11 mouse cellular contexts compared by ENCODE assay signal in the genomic region with DNA sequence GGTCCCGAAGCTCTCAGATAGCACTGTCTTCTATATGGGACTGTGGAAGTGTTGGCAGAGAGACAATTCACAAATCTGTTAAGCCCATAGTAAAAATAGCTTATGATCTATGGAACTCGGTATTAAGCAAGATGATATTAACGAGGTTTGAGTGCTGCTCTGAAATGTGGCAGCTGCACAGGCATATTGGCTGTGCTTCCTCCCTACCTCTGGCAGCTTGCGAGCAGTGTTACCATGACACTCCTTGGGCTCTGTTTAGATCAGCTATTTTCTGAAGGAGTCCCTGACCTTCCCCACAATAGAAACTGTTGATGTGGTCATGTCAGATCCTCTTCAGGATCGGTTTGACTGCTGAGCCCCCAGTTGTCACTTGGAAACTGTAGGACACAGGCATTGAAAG.
A peak's percentile ranks its signal among the peaks of the same experiment; 100 is the strongest.
DNase-seq lines count a peak whose midpoint lies in the region; ATAC-seq and TF ChIP-seq lines count a peak whose summit lies in the region.
"Had no signal": no experiment of that assay in that cellular context is flagged by ENCODE, and none has a peak within 500 bp of the region (broad histone marks: within the 10 kb centered on the region; RNA-seq: fewer than 3 reads in every experiment).

No protein-coding gene starts in this region.

- H3K27ac ChIP-seq in forebrain, embryonic 14.5 days (ENCODE audit: low read depth, low read length): no peak overlapping the region
- no peak overlapping the region for H3K27ac ChIP-seq in forebrain, embryonic 11.5 days (ENCODE audit: low read depth, low read length)
- peak overlapping the region; percentile 39; the same call in 1 of the 2 replicates for H3K27ac ChIP-seq in lung, embryonic 14.5 days (ENCODE audit: low read depth)
- peak overlapping the region; percentile 39 to 78 for H3K27ac ChIP-seq in heart, embryonic 14.5 days (replicated peaks in 1 of 2; ENCODE audit: control insufficient read depth in 1 of 2, insufficient read depth in 1 of 2, low read depth in 2 of 2, low read length in 2 of 2)
- H3K27ac ChIP-seq: stomach, embryonic 15.5 days had no signal

- no peaks in the 10 kb centered on the region for H3K36me3 ChIP-seq in forebrain, embryonic 14.5 days (ENCODE audit: control insufficient read depth, insufficient read depth, low read length)
- no peaks in the 10 kb centered on the region for H3K36me3 ChIP-seq in forebrain, embryonic 11.5 days (ENCODE audit: control insufficient read depth, insufficient read depth, low read length)
- no peaks in the 10 kb centered on the region for H3K36me3 ChIP-seq in lung, embryonic 14.5 days (ENCODE audit: insufficient read depth)
- H3K36me3 ChIP-seq in heart, embryonic 14.5 days (ENCODE audit: control insufficient read depth, insufficient read depth, low read length): no peaks in the 10 kb centered on the region
- H3K36me3 ChIP-seq: stomach, embryonic 15.5 days had no signal

- H3K4me1 ChIP-seq in forebrain, embryonic 14.5 days (ENCODE audit: control insufficient read depth, insufficient read depth, low read length): no peaks in the 10 kb centered on the region
- H3K4me1 ChIP-seq in forebrain, embryonic 11.5 days (replicated peaks; ENCODE audit: control insufficient read depth, insufficient read depth, low read length): 0 out of 2 replicates have a peak, but pooled peaks cover 2% of the 10 kb centered on the region
- H3K4me1 ChIP-seq in lung, embryonic 14.5 days (ENCODE audit: insufficient read depth): peaks cover 17% of the 10 kb centered on the region
- H3K4me1 ChIP-seq in heart, embryonic 14.5 days (ENCODE audit: control insufficient read depth in 2 of 2, insufficient read depth in 2 of 2, low read length in 2 of 2): peaks cover 20 to 36% of the 10 kb centered on the region in 2 experiments

- no peaks in the 10 kb centered on the region for H3K9me3 ChIP-seq in forebrain, embryonic 14.5 days (replicated peaks; ENCODE audit: control insufficient read depth, low read length)
- no peaks in the 10 kb centered on the region for H3K9me3 ChIP-seq in forebrain, embryonic 11.5 days (ENCODE audit: control insufficient read depth, low read length)
- no peaks in the 10 kb centered on the region for H3K9me3 ChIP-seq in lung, embryonic 14.5 days (ENCODE audit: low read depth, low read length)
- no peaks in the 10 kb centered on the region for H3K9me3 ChIP-seq in heart, embryonic 14.5 days (ENCODE audit: control insufficient read depth, low read length)
- H3K9me3 ChIP-seq: stomach, embryonic 15.5 days had no signal

- peak; percentile 40 for DNase-seq in forebrain, embryonic 14.5 days (ENCODE audit: low spot score)
- DNase-seq in forebrain, embryonic 11.5 days (ENCODE audit: low spot score): no peak
- DNase-seq in lung, embryonic 14.5 days: peak; percentile 86
- DNase-seq in lung, postnatal 14 days: no peak
- DNase-seq in lung, postnatal 36 days: peak; percentile 45
- no peak for DNase-seq in thymus, postnatal 14 days
- DNase-seq in frontal cortex, postnatal 14 days (ENCODE audit: low spot score in 2 of 2): no peak
- DNase-seq: kidney, postnatal 25 days had no signal

- no peak for TF ChIP-seq CTCF in lung, embryonic 14.5 days (IDR thresholded peaks at IDR 0.05; ENCODE audit: low read depth)

- no peaks in the 10 kb centered on the region for H3K27me3 ChIP-seq in forebrain, embryonic 14.5 days (replicated peaks; ENCODE audit: control insufficient read depth, insufficient read depth, low read length)
- no peaks in the 10 kb centered on the region for H3K27me3 ChIP-seq in forebrain, embryonic 11.5 days (ENCODE audit: control insufficient read depth, insufficient read depth, low read length)
- H3K27me3 ChIP-seq in lung, embryonic 14.5 days (ENCODE audit: insufficient read depth, low read length): no peaks in the 10 kb centered on the region
- H3K27me3 ChIP-seq in heart, embryonic 14.5 days (ENCODE audit: control insufficient read depth, insufficient read depth, low read length): no peaks in the 10 kb centered on the region
- H3K27me3 ChIP-seq: Patski; stomach, embryonic 15.5 days had no signal

- H3K9ac ChIP-seq in forebrain, embryonic 14.5 days (ENCODE audit: low read length): no peak overlapping the region
- H3K9ac ChIP-seq in forebrain, embryonic 11.5 days (ENCODE audit: low read length): no peak overlapping the region
- H3K9ac ChIP-seq in lung, embryonic 14.5 days: no peak overlapping the region
- H3K9ac ChIP-seq in heart, embryonic 14.5 days (ENCODE audit: low read length): peak overlapping the region; percentile 32; the same call in 1 of the 2 replicates
- H3K9ac ChIP-seq: stomach, embryonic 15.5 days had no signal

- no peak overlapping the region for H3K4me3 ChIP-seq in forebrain, embryonic 14.5 days (ENCODE audit: low read depth, low read length)
- no peak overlapping the region for H3K4me3 ChIP-seq in forebrain, embryonic 11.5 days (ENCODE audit: low read depth, low read length)
- H3K4me3 ChIP-seq in lung, embryonic 14.5 days (ENCODE audit: low read depth, low read length): no peak overlapping the region
- no peak overlapping the region for H3K4me3 ChIP-seq in heart, embryonic 14.5 days (ENCODE audit: control insufficient read depth in 1 of 2, insufficient read depth in 1 of 2, low read depth in 1 of 2, low read length in 2 of 2)
- H3K4me3 ChIP-seq: stomach, embryonic 15.5 days had no signal

- WGBS in forebrain, embryonic 14.5 days: 70% methylated on average over 5 of the region's 5 CpGs
- WGBS in forebrain, embryonic 11.5 days: 83% methylated on average over 5 of the region's 5 CpGs
- WGBS in lung, embryonic 14.5 days: 37% methylated on average over 5 of the region's 5 CpGs
- WGBS in heart, embryonic 14.5 days: 29% methylated on average over 5 of the region's 5 CpGs

- H3K4me2 ChIP-seq in forebrain, embryonic 14.5 days (ENCODE audit: low read length): no peak overlapping the region
- no peak overlapping the region for H3K4me2 ChIP-seq in forebrain, embryonic 11.5 days (ENCODE audit: low read depth, low read length, severe bottlenecking)
- H3K4me2 ChIP-seq in lung, embryonic 14.5 days: no peak overlapping the region
- H3K4me2 ChIP-seq in heart, embryonic 14.5 days (ENCODE audit: low read length): peak overlapping the region; percentile 28; the same call in 1 of the 2 replicates
- H3K4me2 ChIP-seq: stomach, embryonic 15.5 days had no signal

- peak; percentile 54; the same call in 1 of the 2 replicates for ATAC-seq in forebrain, embryonic 14.5 days
- ATAC-seq in forebrain, embryonic 11.5 days (replicated peaks; ENCODE audit: low FRiP score): no peak
- ATAC-seq in lung, embryonic 14.5 days (ENCODE audit: insufficient read depth): peak; percentile 91
- 0 out of 2 replicates have a peak, but pooled peaks have one; percentile 35 for ATAC-seq in heart, embryonic 14.5 days (ENCODE audit: insufficient number of reproducible peaks, insufficient read depth, low FRiP score, low read depth)
- ATAC-seq: Patski had no signal

Comparison
In these comparisons a context has a peak if more than half of its experiments do, and no peak if none do; other contexts are left out.
1. DNase-seq: peak in forebrain, embryonic 14.5 days (single experiment), lung, embryonic 14.5 days (single experiment) and lung, postnatal 36 days (single experiment); none in forebrain, embryonic 11.5 days (single experiment), lung, postnatal 14 days (single experiment), thymus, postnatal 14 days (single experiment) and frontal cortex, postnatal 14 days (0 of 2).
2. H3K27ac ChIP-seq: peak in lung, embryonic 14.5 days (single experiment) and heart, embryonic 14.5 days (2 of 2); none in forebrain, embryonic 14.5 days (single experiment) and forebrain, embryonic 11.5 days (single experiment).